Mouse (Mus musculus): ENCODE results near the gene Eefsec. TPM values are rescaled to one million over a fixed set of nuclear protein-coding genes. Genes with fewer than 3 reads are reported as not detected.

Gene Eefsec
- polyA plus RNA-seq, 1 experiment = 18.7 TPM

DNA sequence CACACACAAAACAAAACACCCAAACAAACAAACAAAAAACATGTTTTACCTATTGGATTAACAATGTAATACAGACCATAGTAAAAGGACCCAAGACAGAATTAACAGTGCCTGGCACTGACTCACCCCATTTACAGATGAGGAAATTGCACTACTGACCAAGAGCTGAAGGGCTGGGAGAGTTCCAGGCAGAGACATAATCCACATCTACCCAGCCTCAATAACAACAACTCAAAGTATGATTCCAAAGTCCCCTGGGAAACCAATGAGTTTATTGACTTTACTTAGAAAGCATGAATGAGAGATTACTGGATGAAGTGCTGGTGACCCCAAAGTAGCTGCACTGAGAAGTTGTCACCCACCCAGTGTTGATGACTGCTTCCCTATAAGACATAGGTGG is 62.6 kb downstream of the Eefsec start:
- Histone ChIP-seq H3K27ac (ENCODE audit: insufficient read depth, low read length) (no peak overlapping the region), H3K9me3 (replicated peaks; ENCODE audit: control insufficient read depth, insufficient read depth, low read length, poor library complexity, severe bottlenecking) (no peaks in the 10 kb centered on the region), H3K36me3 (ENCODE audit: control insufficient read depth, insufficient read depth, low read length, poor library complexity, severe bottlenecking) (no peaks in the 10 kb centered on the region), H3K9ac (ENCODE audit: low read depth, poor library complexity, severe bottlenecking) (no peak overlapping the region), H3K27me3 (ENCODE audit: control insufficient read depth, insufficient read depth, low read length, poor library complexity, severe bottlenecking) (no peaks in the 10 kb centered on the region), H3K4me3 (ENCODE audit: low read depth, low read length) (no peak overlapping the region), H3K4me1 (ENCODE audit: control insufficient read depth, insufficient read depth, low read length) (no peaks in the 10 kb centered on the region)
- TF ChIP-seq CTCF (IDR thresholded peaks at IDR 0.05; ENCODE audit: low read depth, low read length) = no peak
- no peak for TF ChIP-seq POLR2A (IDR thresholded peaks at IDR 0.05; ENCODE audit: insufficient read depth, low read length)
- no peak for TF ChIP-seq EP300 (IDR thresholded peaks at IDR 0.05; ENCODE audit: insufficient read depth, low read depth, low read length)

DNA sequence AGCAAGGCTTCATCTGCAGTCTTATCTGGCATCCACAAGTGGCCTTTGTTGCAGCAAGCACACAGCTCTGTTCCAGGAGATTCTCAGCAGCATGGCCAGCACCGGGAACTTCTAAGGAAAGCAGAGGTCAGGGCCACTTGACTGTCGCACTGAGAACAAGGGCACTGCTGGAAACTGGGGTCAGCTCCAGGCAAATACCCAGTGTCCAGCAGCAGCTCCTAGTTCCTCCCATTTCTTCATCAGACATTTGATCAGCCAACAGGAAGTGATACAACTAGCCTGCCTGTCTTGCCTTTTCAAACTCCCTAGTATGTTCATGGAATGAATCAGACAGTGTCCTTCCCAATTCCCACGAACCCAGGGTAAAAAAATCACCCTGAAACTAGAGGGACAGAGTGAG is 66.6 kb downstream of the Eefsec start:
- no peaks in the 10 kb centered on the region for H3K27me3 ChIP-seq (ENCODE audit: control insufficient read depth, insufficient read depth, low read length, poor library complexity, severe bottlenecking)
- no peak overlapping the region for H3K4me3 ChIP-seq (ENCODE audit: low read depth, low read length)
- H3K36me3 ChIP-seq (ENCODE audit: control insufficient read depth, insufficient read depth, low read length, poor library complexity, severe bottlenecking) = no peaks in the 10 kb centered on the region
- no peaks in the 10 kb centered on the region for H3K4me1 ChIP-seq (ENCODE audit: control insufficient read depth, insufficient read depth, low read length)
- TF ChIP-seq POLR2A (IDR thresholded peaks at IDR 0.05; ENCODE audit: insufficient read depth, low read length) = no peak
- no peak for TF ChIP-seq EP300 (IDR thresholded peaks at IDR 0.05; ENCODE audit: insufficient read depth, low read depth, low read length)
- no peak for TF ChIP-seq CTCF (IDR thresholded peaks at IDR 0.05; ENCODE audit: low read depth, low read length)
- no peak overlapping the region for H3K27ac ChIP-seq (ENCODE audit: insufficient read depth, low read length)
- no peaks in the 10 kb centered on the region for H3K9me3 ChIP-seq (replicated peaks; ENCODE audit: control insufficient read depth, insufficient read depth, low read length, poor library complexity, severe bottlenecking)
- no peak overlapping the region for H3K9ac ChIP-seq (ENCODE audit: low read depth, poor library complexity, severe bottlenecking)

DNA sequence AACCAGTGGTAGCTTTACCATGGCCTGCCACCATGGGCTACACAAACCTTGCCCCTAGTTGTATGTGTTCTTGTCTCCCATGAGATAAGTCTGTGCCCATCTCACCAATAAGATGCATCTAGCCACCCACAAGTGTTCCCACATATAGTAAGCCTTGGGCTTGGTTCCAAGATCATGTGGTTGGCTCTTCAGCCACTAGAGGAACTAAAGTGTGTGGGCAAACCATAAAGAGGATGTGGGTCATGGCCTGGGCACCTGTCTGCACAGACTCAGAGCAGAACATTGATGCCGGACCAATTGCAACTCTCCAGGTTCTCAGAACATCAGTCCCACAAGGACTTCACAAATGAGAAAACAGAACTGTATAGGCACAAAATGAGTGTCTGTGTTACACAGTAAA is 67.5 kb downstream of the Eefsec start:
- H3K27ac ChIP-seq (ENCODE audit: insufficient read depth, low read length) = no peak overlapping the region
- H3K36me3 ChIP-seq (ENCODE audit: control insufficient read depth, insufficient read depth, low read length, poor library complexity, severe bottlenecking) = no peaks in the 10 kb centered on the region
- TF ChIP-seq POLR2A (IDR thresholded peaks at IDR 0.05; ENCODE audit: insufficient read depth, low read length) = no peak
- TF ChIP-seq EP300 (IDR thresholded peaks at IDR 0.05; ENCODE audit: insufficient read depth, low read depth, low read length) = no peak
- no peak for TF ChIP-seq CTCF (IDR thresholded peaks at IDR 0.05; ENCODE audit: low read depth, low read length)
- no peak overlapping the region for H3K4me3 ChIP-seq (ENCODE audit: low read depth, low read length)
- H3K27me3 ChIP-seq (ENCODE audit: control insufficient read depth, insufficient read depth, low read length, poor library complexity, severe bottlenecking) = no peaks in the 10 kb centered on the region
- H3K9me3 ChIP-seq (replicated peaks; ENCODE audit: control insufficient read depth, insufficient read depth, low read length, poor library complexity, severe bottlenecking) = no peaks in the 10 kb centered on the region
- no peak overlapping the region for H3K9ac ChIP-seq (ENCODE audit: low read depth, poor library complexity, severe bottlenecking)
- no peaks in the 10 kb centered on the region for H3K4me1 ChIP-seq (ENCODE audit: control insufficient read depth, insufficient read depth, low read length)

DNA sequence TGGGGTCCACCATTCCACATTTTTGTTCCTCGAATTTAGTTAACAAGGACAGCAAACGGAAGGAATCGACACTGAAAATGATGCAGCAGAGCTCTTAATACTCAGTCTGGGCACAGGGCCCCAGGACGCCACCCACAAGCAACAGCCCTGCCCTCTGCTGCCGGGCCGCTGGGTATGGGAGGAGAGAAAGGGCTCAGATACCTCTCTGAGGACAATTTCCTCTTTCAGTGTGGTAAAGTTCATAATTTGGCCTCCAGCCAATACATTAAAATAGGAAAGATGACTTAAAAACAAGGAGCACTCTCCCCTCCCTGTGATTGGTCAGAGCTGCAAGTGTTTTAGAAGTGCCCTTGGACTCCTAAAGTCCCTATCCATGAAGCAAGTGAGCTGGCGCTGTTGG is 72.1 kb downstream of the Eefsec start:
- H3K27me3 ChIP-seq (ENCODE audit: control insufficient read depth, insufficient read depth, low read length, poor library complexity, severe bottlenecking) = no peaks in the 10 kb centered on the region
- no peak overlapping the region for H3K27ac ChIP-seq (ENCODE audit: insufficient read depth, low read length)
- no peaks in the 10 kb centered on the region for H3K9me3 ChIP-seq (replicated peaks; ENCODE audit: control insufficient read depth, insufficient read depth, low read length, poor library complexity, severe bottlenecking)
- H3K4me1 ChIP-seq (ENCODE audit: control insufficient read depth, insufficient read depth, low read length) = no peaks in the 10 kb centered on the region
- no peak for TF ChIP-seq CTCF (IDR thresholded peaks at IDR 0.05; ENCODE audit: low read depth, low read length)
- TF ChIP-seq POLR2A (IDR thresholded peaks at IDR 0.05; ENCODE audit: insufficient read depth, low read length) = no peak
- TF ChIP-seq EP300 (IDR thresholded peaks at IDR 0.05; ENCODE audit: insufficient read depth, low read depth, low read length) = no peak
- no peak overlapping the region for H3K9ac ChIP-seq (ENCODE audit: low read depth, poor library complexity, severe bottlenecking)
- H3K4me3 ChIP-seq (ENCODE audit: low read depth, low read length) = no peak overlapping the region
- no peaks in the 10 kb centered on the region for H3K36me3 ChIP-seq (ENCODE audit: control insufficient read depth, insufficient read depth, low read length, poor library complexity, severe bottlenecking)

DNA sequence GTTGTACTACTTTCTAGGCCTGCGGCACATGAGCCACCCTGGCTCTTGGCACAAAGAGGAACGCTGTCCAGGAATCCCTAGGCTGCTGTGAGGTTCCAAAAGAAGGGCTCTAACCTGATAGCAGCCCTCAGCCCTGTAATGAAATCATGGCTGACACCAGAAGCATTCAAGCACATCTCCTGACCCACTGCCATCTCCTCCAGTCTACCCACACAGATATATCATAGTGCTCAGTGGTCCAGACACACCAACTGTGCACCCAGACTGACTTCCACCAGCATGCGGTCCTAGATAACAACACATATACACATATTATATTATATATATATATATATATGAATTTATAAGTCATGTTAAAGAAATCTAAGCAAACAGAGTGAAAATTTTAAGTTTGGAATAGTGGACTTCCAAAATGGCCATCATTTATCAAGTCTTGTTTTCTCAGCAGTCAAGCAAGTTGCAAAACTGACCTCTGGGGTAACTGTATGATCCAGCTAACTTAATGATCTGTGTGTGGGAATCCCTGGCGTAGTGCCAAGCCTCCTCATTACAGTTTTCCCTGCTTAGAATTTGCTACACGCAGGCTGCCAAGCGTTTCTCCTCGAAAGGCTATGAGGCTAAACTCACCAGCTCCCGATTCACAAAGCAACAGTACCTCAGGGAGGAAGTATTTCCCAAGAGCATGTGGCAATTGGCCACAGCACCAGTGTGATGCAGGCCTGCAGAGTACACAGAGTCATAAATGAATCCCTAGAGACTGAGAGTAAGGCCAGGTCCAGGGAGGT is 76.3 kb downstream of the Eefsec start:
- Histone ChIP-seq H3K9ac (ENCODE audit: low read depth, poor library complexity, severe bottlenecking) (no peak overlapping the region), H3K4me1 (ENCODE audit: control insufficient read depth, insufficient read depth, low read length) (no peaks in the 10 kb centered on the region), H3K4me3 (ENCODE audit: low read depth, low read length) (no peak overlapping the region), H3K27me3 (ENCODE audit: control insufficient read depth, insufficient read depth, low read length, poor library complexity, severe bottlenecking) (no peaks in the 10 kb centered on the region), H3K9me3 (replicated peaks; ENCODE audit: control insufficient read depth, insufficient read depth, low read length, poor library complexity, severe bottlenecking) (no peaks in the 10 kb centered on the region), H3K27ac (ENCODE audit: insufficient read depth, low read length) (no peak overlapping the region), H3K36me3 (ENCODE audit: control insufficient read depth, insufficient read depth, low read length, poor library complexity, severe bottlenecking) (no peaks in the 10 kb centered on the region)
- TF ChIP-seq EP300 (IDR thresholded peaks at IDR 0.05; ENCODE audit: insufficient read depth, low read depth, low read length) = no peak
- no peak for TF ChIP-seq CTCF (IDR thresholded peaks at IDR 0.05; ENCODE audit: low read depth, low read length)
- TF ChIP-seq POLR2A (IDR thresholded peaks at IDR 0.05; ENCODE audit: insufficient read depth, low read length) = no peak

DNA sequence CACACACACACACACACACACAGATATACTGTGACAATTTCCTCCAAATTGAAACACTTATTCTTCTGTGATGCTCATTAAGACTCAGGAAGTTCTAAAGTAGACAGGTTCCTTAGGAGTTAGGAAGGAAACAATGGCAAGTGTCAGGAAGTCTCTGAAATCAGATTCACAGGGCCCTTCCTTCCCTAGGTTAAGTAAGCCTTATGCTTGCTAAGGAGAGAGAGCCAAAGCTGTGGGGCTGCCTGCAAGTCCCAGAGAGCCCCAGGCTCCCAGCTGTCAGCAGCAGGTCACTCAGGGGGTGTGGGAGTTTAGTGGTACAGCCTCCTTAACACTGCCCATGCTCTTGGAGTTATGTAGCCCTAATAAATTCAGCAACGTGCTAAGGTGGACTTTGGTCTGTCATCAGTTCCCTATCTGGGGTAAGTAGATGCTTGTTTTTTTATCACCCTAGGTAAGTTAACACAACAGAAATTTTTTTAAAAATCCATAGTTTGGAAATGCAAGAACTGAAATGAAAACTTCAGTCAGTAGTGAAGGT is 82.8 kb downstream of the Eefsec start:
- Histone ChIP-seq H3K36me3 (ENCODE audit: control insufficient read depth, insufficient read depth, low read length, poor library complexity, severe bottlenecking) (no peaks in the 10 kb centered on the region), H3K27me3 (ENCODE audit: control insufficient read depth, insufficient read depth, low read length, poor library complexity, severe bottlenecking) (no peaks in the 10 kb centered on the region), H3K4me3 (ENCODE audit: low read depth, low read length) (no peak overlapping the region), H3K9ac (ENCODE audit: low read depth, poor library complexity, severe bottlenecking) (no peak overlapping the region), H3K9me3 (replicated peaks; ENCODE audit: control insufficient read depth, insufficient read depth, low read length, poor library complexity, severe bottlenecking) (no peaks in the 10 kb centered on the region), H3K27ac (ENCODE audit: insufficient read depth, low read length) (no peak overlapping the region), H3K4me1 (ENCODE audit: control insufficient read depth, insufficient read depth, low read length) (no peaks in the 10 kb centered on the region)
- TF ChIP-seq CTCF (IDR thresholded peaks at IDR 0.05; ENCODE audit: low read depth, low read length) = no peak
- no peak for TF ChIP-seq POLR2A (IDR thresholded peaks at IDR 0.05; ENCODE audit: insufficient read depth, low read length)
- TF ChIP-seq EP300 (IDR thresholded peaks at IDR 0.05; ENCODE audit: insufficient read depth, low read depth, low read length) = no peak
